Mouse (Mus musculus) c-Kit-negative CD71-positive TER-119-positive erythroid progenitor cells, embryonic 14.5 days (primary cell): ENCODE measurements at regions not wholly inside any gene's neighbourhood (a gene's known extent, or its start where the extent isn't known, plus 50 kb on each side); places are given as distances from the start of the nearest gene placed in this dataset.

Source experiments
- DNase-seq: peaks from one replicate; pipeline ENCODE4 v3.0.0-alpha.2; 2013; ENCODE audit warnings: low read depth, low spot score

DNA sequence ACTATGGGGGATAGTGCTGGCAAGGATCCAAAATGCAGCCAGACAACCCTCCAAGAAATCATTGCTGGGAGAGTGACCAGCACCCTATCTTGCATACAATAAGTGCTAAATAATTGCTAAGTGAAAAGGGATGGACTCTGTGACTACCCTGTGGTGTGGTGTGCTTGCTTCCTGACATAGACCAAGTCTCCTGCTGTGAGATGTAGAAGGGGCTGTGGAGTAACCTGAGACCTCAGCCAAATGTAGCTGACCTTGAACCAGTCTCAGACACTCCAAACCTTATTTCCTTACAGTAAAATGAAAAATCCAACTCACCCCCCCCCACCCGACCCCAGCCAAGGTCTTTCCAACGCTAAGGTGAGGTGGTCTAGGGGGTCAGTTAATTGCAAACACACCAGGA lies 221.2 kb upstream of the 4931429L15Rik start:
- DNase-seq, result no peak

DNA sequence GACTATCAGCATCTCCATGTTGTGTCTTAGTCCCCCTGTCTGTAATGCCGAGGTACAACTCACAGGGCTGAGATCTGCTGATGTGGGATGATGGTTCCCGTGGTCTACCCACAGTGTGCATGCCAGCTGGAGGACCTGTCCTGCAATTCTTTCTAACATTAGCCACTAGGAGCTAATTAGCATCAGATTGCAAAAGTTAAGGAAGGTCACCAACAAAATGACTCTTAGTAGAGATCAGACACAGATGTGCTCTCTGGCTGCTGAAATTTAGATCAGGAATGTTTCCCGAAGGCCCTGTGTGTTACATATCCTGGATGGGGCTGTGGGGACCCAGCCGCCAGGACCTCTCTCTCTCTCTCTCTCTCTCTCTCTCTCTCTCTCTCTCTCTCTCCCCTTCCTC lies 218.8 kb upstream of the 4931429L15Rik start:
- no peak for DNase-seq

DNA sequence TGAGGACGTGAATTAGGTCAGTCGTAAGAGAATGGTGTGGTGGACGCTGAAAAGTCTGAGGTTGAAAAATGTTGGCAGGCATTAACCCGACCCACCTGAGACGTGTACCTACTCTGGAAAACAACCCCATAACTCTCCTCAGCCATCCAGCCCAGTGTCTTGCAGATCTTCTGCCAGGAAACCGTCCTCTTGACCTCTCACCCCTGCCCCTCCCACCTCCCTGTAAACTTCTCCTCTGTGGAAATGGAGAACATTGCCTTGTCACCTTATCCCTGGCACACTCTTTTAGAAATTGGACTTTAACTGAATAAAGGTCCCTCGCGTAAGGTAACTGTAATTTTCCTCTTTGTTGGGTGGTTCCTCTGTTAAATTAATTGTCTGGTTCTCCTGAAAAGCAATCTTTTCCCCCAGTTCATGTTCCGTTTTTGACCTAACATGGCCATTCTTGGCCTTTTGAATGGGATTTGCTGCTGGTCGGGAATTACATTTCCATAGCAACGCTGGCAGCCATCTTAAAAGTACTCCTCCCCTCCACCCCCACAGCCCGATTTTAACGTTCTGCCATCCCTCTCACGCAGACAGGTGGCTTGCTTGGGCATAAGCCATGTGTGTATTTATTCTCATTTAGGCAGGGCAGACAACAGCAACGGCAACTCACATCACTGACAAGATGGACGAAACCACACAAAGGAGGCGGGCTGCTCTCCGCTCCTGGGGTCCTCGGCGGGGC lies 196.8 kb upstream of the 4931429L15Rik start:
- no peak for DNase-seq

DNA sequence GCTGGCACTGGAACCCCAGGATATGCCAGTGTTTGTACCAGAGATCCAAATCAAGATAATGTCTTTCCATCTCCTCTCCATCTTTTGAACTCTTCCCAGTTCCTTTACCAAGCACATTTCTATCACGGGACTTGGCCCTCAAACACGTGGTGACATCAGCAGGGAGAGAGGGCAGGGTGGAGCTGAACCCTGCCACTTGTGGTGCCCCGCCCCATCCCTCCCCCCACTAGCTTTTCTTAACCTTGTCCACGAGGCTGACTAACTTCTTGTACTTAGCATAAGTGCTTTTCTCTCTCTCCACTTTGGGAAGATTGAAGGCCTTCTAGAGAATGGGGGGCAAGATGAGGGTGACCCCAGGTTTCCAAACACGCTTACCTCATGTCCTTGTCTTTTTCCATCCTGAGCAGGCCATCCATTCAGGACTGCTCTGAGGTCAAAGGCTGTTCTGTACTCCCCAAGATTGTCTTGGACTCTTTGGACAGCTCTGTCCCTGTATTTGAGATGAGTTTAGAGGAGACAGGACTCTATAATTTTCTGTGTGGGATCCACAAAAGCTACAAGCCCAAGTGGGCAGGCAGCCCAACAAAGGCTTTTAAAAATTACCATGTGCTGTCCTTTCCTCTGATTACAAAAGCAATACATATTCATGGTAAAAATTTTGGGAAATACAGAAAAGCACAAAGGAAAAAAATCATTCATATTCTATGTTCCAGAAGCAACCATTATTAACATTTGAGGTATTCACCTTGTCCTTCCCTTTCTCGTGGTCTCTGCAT lies 192.7 kb upstream of the 4931429L15Rik start:
- DNase-seq, result no peak

DNA sequence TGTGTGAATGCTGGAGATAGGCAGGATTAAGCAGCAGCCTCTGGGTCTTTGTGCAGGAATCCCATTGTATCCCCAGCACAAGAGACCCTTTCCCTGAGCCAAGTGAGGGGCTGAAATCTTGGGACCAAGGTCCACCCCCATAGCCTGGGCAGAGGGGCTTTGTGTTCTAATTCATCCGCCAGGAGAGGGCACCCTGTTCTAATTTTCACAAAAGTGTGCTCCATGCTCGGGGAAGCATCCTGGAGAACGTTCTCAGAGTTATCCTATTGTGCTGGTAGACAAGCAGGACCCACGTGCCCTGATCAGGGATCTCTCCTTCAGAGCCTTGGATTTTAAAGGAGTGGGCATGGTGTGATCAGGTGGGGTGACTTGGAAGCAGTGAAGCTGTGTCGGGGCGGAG lies 191.5 kb upstream of the 4931429L15Rik start:
- no peak for DNase-seq

DNA sequence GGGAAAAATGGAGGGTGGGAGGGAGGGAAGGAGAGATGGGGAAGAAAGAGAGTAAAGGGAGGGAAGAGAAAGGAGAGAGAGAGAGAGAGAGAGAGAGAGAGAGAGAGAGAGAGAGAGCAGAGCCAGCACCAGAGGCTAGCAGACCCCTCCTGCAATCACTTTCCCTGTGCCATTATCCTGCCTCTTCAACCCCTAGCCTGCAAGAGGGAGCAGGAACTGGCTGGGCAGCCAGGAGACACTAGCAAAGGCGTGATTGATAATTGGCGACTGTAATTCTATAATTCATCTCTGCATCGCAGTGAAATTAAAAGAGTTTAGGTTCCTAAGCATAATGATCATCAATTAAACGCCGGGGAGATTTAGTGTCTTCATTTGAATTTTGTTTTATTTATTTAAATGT lies 190.1 kb upstream of the 4931429L15Rik start:
- no peak for DNase-seq

DNA sequence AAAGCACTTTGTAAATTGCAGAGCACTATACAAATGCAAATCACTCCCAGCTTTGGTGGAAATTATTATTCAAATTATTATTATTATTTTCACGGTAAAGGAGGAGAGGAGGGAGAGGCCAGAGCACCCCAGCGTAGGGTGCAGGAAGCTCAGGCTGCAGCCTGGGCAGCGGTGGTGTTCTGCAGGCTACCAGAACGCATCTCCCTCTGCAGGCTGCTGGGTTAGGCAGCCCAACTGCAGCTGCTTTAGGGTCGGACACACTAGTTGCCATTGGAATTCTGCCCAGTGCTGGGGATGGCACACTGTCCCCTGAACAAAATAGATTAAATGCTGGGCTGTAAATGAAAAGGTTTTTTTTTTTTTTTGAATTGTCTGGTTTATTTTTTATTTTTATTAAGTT lies 189.7 kb upstream of the 4931429L15Rik start:
- no peak for DNase-seq

DNA sequence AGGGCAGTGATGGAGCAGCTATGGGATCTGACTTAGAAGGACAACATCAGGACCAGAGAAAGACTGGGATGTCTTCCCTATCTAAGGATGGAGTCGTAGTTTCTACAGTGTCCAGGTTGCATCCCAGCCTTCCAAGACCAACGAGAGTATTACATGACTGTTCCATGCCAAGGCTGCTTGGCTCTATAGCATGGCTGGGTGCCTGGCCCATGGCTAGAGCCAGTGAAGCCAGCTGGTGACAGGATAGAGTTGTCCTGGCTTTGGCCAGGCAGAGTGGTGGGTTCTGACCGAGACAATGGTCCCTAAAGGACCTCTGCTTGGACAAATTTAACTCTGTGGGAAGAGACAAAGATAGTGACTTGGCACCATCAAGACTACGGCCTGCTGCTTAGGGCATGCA lies 187.2 kb upstream of the 4931429L15Rik start:
- no peak for DNase-seq

DNA sequence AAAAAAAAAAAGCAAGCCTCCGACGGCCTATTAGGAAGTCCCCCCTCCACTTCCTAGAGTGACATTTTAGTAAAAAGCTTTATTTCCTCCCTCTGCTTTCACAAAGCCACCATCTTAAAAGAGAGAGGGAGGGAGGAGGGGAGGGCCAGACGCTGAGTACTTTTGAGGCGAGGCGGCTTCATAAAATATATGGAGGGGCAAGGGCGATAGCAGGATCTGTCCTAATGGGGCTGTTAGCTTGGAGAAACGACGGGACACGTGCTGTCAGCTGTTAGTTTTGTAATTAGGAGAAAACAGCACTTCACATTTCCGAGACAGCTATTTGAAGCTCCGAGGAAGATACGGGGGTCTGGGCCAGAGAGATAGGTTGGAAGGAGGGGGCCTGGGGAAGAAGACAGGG lies 184.8 kb upstream of the 4931429L15Rik start:
- DNase-seq, result no peak

DNA sequence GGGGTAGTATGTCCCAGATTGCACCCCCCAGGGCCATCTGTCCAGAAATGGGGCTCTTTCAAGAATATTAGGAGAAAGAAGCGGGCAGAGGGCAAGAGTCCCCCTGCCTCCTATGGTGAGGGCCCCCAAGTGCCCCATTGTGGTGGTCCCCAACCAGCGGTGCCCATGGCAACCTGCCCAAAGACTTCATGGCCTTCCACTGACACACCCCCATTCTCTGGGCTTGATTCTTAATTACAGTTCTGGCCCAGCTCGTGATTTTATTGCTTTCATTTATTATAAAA lies 184.3 kb upstream of the 4931429L15Rik start:
- no peak for DNase-seq

DNA sequence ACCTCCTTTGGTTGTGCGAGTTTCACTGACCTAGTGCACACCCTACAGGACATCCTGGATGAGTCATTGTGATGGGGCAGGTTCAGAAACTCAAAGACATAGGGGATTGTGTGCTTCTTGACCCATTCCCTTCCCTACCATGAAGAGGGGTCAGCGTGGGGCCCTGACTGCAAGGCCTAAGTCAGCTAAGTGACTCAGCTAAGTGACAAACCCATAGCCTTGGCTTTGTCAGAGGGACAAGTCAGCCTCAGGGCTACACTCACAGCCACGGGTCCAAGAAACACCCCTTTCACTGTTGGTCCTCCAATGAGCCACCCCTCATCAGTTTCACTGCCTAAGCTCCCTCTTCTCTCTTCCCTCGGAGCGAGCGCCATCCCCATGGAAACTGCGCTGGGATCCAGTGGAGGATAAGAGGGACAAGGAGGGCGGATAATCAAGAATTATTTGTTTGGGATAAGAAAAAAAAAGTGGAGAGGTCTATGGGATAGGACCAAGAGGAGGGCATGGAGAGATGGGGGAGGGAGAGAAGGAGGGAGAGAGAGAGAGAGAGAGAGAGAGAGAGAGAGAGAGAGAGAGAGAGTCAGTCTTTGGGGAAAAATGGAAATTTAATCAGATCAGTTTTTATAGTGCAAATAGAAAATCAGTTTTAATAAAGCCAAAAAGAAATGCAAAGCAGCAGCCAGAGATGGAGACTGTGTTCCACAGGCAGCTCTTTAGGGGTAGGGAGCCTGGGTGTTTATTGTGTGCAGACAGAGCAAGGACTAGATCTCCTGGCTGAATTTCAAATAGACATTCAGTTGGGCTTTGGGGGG lies 183.7 kb upstream of the 4931429L15Rik start:
- DNase-seq, result no peak

DNA sequence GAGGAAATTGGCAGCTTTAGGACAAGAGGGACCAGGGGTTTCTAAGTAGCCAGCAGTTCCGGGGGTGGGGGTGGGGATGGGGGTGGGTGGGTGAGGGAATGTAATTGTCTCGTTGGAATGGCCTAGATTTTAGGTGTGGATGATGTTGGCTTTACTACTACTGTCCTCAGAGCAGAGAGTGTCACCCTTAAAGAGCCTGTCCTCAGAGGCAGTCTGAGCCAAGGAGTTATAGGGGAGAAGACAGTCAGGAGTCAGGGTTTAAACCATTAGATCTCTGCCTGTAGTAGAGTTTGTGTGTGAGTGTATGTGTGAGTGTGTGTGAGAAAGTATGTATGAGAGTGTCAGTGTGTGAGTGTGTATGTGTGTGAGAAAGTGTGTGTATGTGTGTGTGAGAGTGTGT lies 179.6 kb upstream of the 4931429L15Rik start:
- DNase-seq, result no peak

DNA sequence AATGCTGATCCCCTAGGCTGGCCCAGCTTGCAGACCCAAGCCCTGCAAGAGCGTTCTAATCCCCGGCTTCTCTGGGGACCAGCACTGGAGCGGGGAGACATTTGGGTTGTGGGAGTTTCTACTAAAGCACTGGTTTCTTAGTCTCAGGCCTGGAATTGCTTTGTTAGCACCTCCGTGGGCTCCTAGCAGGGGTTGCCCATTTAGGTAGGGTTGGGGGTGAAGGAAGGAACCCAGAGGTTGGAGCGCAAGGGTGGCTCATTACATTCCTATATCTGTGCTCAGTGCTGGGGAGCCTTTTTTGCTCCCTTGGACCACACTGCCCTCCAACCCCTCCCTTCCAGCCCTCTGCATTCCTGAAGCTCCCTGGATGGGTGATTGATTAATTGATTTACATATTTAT lies 179.1 kb upstream of the 4931429L15Rik start:
- DNase-seq, result no peak

DNA sequence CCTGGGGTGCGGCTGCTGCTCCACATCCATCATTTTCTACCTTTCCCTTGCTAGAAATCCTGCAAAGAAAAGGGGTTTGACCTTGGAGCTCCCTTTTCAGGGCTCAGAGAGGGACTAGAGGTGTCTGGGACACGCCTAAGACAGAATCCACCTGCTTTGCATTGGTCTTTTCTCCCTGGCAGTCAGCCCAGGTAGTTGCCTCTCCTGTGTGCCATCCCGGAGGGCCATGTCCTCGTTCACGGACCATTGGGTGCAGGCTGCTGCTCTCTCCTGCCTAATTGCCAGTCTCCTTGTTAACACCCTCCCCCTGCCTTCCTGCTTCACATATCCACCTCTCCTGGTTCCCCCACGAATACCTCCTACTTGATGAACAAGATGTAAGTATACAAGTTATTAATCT lies 175.5 kb upstream of the 4931429L15Rik start:
- no peak for DNase-seq

DNA sequence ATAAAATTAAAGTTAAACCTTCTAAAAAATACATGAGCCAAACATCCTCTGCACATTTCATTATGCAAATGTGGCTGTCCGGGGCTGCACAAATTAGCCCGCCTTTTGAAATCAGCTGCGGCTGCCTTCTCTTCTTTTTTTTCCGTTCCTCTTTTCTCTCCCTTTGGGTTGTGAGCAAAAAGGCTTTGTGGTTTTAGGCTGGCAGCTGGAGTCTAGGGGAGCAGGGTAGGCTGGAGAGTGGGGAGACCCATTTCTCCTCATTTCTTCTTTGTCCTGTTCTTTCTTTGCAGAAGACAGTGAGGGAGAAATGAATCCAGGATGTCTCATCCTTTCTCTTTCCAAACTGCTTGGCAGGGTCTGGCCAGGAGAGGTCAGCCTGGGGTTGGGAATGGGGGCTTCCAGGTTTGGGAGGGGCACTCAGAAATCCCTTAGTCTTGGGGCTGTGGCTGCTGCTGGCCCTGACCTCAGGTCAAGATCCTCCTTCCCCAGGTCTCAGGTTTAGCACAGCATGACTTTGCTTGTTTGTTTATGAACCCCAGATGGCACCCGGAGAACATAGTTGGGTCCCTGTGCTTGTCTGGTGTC lies 163.2 kb upstream of the 4931429L15Rik start:
- no peak for DNase-seq

DNA sequence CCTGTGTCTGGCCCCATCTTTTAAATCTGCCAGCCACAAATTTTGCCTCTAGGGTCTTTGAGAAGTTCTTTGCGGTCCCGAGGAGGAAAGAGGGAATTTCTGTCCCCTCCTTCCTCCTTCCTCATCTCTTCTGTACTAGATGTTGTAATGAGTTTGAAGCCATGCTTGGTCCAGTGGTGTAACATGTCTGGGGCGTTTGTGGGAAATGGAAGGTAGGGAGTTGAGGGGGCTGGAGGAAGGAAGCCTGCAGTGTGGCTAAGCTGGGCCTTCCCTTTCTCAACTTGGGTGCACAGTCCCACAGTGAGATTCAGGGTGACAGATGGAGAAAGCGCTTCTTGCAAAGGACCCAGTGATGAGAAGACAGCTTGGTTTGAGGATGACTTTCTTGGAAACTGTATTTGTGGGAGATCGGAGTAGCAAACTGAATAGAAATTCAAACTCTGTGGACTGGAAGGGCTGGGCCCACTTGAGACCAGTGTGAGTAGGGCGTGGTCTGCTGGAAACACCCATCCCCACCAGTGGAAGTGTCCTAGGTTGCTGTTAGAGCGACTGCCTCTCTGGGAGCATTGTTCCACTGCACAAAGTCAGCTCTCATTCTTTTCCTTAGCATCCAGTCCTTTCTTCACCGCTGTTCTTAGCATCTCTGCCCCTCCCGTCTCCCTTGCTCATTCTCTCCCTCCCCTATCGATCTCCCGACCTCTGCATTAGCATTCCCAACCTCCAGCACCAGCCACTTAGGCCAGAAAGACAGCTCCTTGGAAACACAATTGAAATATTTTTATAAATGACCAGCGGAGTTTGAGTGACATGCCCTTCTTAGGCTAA lies 162.5 kb upstream of the 4931429L15Rik start:
- no peak for DNase-seq

DNA sequence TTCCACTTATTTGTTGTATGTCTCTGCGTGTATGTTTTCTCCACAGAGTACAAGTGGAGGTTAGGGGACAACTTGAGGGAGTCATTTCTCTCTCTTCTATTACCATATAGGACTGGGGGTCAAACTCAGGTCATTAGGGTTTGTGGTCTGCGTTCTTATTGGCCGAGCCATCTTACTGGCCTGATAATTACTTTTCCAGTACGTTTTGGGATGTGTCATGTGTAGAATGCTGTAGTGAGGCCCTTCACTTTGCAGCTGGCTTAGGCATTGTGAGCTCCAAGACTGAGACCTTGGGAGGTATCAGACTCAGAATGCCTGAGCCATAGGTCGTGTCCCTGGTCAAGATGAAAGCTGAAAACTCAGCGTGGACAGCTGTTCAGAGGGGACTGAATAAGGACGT lies 161.7 kb upstream of the 4931429L15Rik start:
- no peak for DNase-seq

DNA sequence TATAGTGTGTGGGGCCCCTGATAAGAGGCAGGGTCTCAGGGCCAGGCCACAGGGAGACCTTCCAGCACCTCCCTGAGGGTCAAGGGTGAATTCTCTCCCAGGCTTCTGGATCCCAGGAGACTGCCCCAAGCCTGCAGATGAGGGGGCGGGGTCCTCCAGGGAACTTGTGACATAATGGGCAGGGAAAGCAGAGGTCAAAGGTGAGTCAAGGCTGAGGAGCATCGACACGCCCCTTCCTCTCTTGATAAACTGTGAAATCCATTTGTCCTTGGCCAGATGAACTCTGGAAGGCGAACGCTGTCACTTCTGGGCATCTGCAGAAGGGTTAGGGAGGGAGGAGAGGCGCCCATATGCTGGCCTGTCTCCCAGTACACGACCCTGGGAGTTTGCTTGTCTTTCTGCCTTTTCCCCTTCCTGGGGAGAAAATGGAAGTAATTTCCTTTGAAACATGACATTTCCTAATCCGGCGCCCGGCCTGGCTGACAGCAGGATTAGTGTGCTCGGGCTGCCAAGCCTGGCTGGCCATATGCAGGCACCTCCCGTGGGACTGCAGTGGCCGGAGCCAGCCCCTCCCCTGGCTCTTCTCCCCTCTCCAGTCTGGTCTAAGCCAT lies 160.4 kb upstream of the 4931429L15Rik start:
- DNase-seq, result no peak

DNA sequence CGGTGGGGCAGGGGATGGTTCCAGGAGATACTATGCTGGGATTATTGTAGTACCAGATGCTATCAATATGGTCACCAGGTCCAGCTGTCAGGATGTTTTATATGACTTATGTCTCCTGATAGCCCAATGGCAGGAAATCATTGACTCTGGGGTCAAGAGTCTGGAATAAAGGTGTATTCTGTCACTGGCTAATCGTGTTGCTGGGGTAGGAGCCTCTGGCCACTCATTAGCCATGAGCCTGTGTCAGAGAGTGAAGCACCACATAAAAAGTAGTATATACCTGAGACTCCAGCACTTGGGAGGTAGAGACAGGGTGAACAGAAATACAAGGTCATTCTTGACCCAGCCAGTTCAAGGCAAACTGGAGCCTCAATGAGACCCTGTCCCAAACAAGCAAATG lies 158.8 kb upstream of the 4931429L15Rik start:
- DNase-seq, result no peak

DNA sequence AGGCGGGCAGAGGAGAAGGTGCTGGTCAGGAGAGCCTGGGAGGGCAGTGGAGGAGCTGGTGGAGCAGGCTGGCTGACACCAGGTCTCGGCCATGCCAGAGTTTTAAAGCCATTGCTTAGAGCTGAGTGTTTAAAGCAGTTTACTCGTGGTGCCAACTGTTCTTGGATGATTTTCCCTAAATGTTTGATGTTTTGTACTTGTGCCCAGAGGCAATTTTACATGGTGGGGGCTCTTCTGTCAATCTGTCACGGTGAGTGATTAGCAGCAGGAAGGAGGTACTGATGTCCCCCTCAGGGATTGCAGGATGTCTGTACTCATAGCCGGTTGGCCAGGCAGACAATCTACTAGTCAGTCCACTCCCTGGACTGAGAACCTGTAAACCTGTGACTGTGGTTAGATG lies 156.7 kb upstream of the 4931429L15Rik start:
- DNase-seq, result no peak

DNA sequence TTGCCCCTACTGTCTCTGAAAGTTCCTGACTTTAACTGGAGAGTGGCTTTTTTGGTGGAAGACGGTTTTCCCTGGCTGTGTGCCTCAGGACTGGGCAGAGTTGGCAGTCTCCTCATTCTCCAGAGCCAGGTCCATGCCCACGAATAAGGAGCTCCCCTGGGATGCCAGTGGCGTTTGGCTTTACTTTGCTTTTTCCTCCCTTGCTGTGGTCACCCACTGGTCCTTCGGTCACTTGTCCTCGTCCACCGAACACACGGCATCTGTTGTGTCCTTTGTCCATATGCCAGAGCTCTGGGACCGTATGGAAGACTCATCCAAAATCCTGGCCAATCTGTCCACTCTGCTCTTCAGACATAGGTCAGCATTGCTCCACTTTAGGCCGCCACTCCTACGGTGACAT lies 153.9 kb upstream of the 4931429L15Rik start:
- DNase-seq, result no peak
